Mouse (Mus musculus) liver, postnatal 0 days (tissue): Measurements from ENCODE around the gene Nudt1. TPM values are rescaled to one million over a fixed set of nuclear protein-coding genes. Genes with fewer than 3 reads are reported as not detected.

ENCODE experiments used
- ATAC-seq: fragments of 200-750 bp; cut with Nextera tagmentation; 2 replicates; pipeline ENCODE4 v1.8.0; 2017; ENCODE audit warnings: mild to moderate bottlenecking, moderate library complexity
- DNase-seq: peaks from one replicate; pipeline ENCODE4 v3.0.0-alpha.2; 2016
- H3K27ac ChIP-seq: fragments of 300-500 bp; sonication (generic); 2 replicates; pipeline ENCODE4 v1.5.1; 2014; ENCODE audit warnings: antibody characterized with exemption, moderate library complexity, mild to moderate bottlenecking, low read depth
- H3K27me3 ChIP-seq: fragments of 300-500 bp; sonication (generic); 2 replicates; pipeline ENCODE4 v1.6.1; 2014; ENCODE audit warnings: low read length, control low read depth, mixed read lengths; ENCODE audit not compliant: insufficient read depth
- H3K36me3 ChIP-seq: fragments of 300-500 bp; sonication (generic); replicated peaks from 2 replicates; pipeline ENCODE4 v1.6.1; 2014; ENCODE audit warnings: mild to moderate bottlenecking, control low read depth, low read length, moderate library complexity, mixed read lengths; ENCODE audit not compliant: insufficient read depth
- H3K4me1 ChIP-seq: fragments of 300-500 bp; sonication (generic); 2 replicates; pipeline ENCODE4 v1.6.1; 2014; ENCODE audit warnings: antibody characterized with exemption, mild to moderate bottlenecking, control low read depth; ENCODE audit not compliant: insufficient read depth
- H3K4me2 ChIP-seq: fragments of 300-500 bp; sonication (generic); 2 replicates; pipeline ENCODE4 v1.6.1; 2014; ENCODE audit warnings: low read depth, mild to moderate bottlenecking, low read length, moderate library complexity, mixed read lengths
- H3K4me3 ChIP-seq: fragments of 300-500 bp; sonication (generic); 2 replicates; pipeline ENCODE4 v1.5.1; 2014; ENCODE audit warnings: low read depth, low read length
- H3K9ac ChIP-seq: fragments of 300-500 bp; sonication (generic); replicated peaks from 2 replicates; pipeline ENCODE4 v1.6.1; 2014; ENCODE audit warnings: mild to moderate bottlenecking, moderate library complexity
- H3K9me3 ChIP-seq: fragments of 300-500 bp; sonication (generic); 2 replicates; pipeline ENCODE4 v1.6.1; 2016; ENCODE audit warnings: mild to moderate bottlenecking, control low read depth, low read length, mixed read lengths
- CTCF ChIP-seq: sonication (generic); IDR thresholded peaks from 2 replicates; pipeline ENCODE4 v1.5.1; 2016; ENCODE audit warnings: antibody characterized with exemption, low read depth
- EP300 ChIP-seq: IDR thresholded peaks from 2 replicates; pipeline ENCODE4 v1.6.1; 2016; ENCODE audit warnings: antibody characterized with exemption, low read depth, mild to moderate bottlenecking
- WGBS: fragments of 180-500 bp; shearing (Covaris S2); extraction: QIAGEN DNeasy Blood & Tissue Kit; methylation state at CpG from one replicate; pipeline ENCODE4 v1.1.7; 2014; ENCODE audit not compliant: insufficient replicate concordance; 5-methylcytosine and 5-hydroxymethylcytosine counted together
- polyA plus RNA-seq: library from polyadenylated mRNA; unstranded; fragments of >200 nt; fragmentation: Nextera tagmentation; extraction: Ambion mirVana; gene quantifications from 2 replicates; pipeline ENCODE4 v1.2.1, GENCODE M21; 2015

Gene Nudt1
- polyA plus RNA-seq, 1 experiment from 2014 or later, result 18.1 TPM

GRCm38 (mm10) chr5:140284761-140285160 lies 36.7 kb upstream of the Nudt1 start:
- H3K4me2 ChIP-seq, result no peak overlapping the region
- no peak overlapping the region for H3K27ac ChIP-seq
- peaks cover 10% of the 10 kb centered on the region for H3K4me1 ChIP-seq
- H3K9me3 ChIP-seq, result no peaks in the 10 kb centered on the region
- H3K27me3 ChIP-seq, result no peaks in the 10 kb centered on the region
- H3K9ac ChIP-seq, result no peak overlapping the region
- DNase-seq (no peak), ATAC-seq (no peak)
- no peak overlapping the region for H3K4me3 ChIP-seq
- 83% methylated on average over 2 of the region's 2 CpGs for WGBS
- H3K36me3 ChIP-seq, result 0 out of 2 replicates have a peak, but pooled peaks cover 10% of the 10 kb centered on the region
- TF ChIP-seq EP300 (no peak), CTCF (no peak)

- ATAC-seq, result no peak
- peaks cover 2% of the 10 kb centered on the region; the same call in 1 of the 2 replicates for H3K4me1 ChIP-seq
Measured at GRCm38 (mm10) chr5:140288287-140288686, 33.2 kb upstream of the Nudt1 start.

GRCm38 (mm10) chr5:140289161-140289560 lies 32.3 kb upstream of the Nudt1 start:
- H3K36me3 ChIP-seq, result peaks cover 18% of the 10 kb centered on the region
- H3K4me2 ChIP-seq, result no peak overlapping the region
- H3K27me3 ChIP-seq, result no peaks in the 10 kb centered on the region
- no peak overlapping the region for H3K27ac ChIP-seq
- no peak for ATAC-seq
- no peak for TF ChIP-seq EP300
- no peak for TF ChIP-seq CTCF
- H3K4me3 ChIP-seq, result no peak overlapping the region
- H3K9me3 ChIP-seq, result no peaks in the 10 kb centered on the region
- DNase-seq, result no peak
- no peaks in the 10 kb centered on the region for H3K4me1 ChIP-seq
- H3K9ac ChIP-seq, result no peak overlapping the region
- 92% methylated on average over 2 of the region's 2 CpGs for WGBS

More at GRCm38 (mm10) chr5:140288287-140288686, 33.2 kb upstream of the Nudt1 start:
- H3K4me2 ChIP-seq, result no peak overlapping the region
- H3K27me3 ChIP-seq, result no peaks in the 10 kb centered on the region
- DNase-seq, result no peak
- H3K4me3 ChIP-seq, result no peak overlapping the region
- WGBS, result 95% methylated on average over 3 of the region's 3 CpGs
- H3K27ac ChIP-seq, result no peak overlapping the region
- no peaks in the 10 kb centered on the region for H3K9me3 ChIP-seq
- peaks cover 16% of the 10 kb centered on the region for H3K36me3 ChIP-seq
- no peak for TF ChIP-seq EP300
- no peak overlapping the region for H3K9ac ChIP-seq

GRCm38 (mm10) chr5:140292152-140292551 lies 29.3 kb upstream of the Nudt1 start:
- WGBS, result 89% methylated on average over 1 of the region's 1 CpGs
- H3K4me3 ChIP-seq, result no peak overlapping the region
- no peak overlapping the region for H3K4me2 ChIP-seq
- no peak overlapping the region for H3K9ac ChIP-seq
- DNase-seq, result peak; percentile 56
- no peaks in the 10 kb centered on the region for H3K27me3 ChIP-seq
- TF ChIP-seq CTCF (peak; percentile 86), EP300 (no peak)
- no peaks in the 10 kb centered on the region for H3K4me1 ChIP-seq
- H3K27ac ChIP-seq, result no peak overlapping the region
- no peaks in the 10 kb centered on the region for H3K9me3 ChIP-seq
- ATAC-seq, result peak; percentile 38; the same call in 1 of the 2 replicates
- H3K36me3 ChIP-seq, result peaks cover 35% of the 10 kb centered on the region

- Histone ChIP-seq H3K9ac (no peak overlapping the region), H3K4me2 (no peak overlapping the region), H3K9me3 (no peaks in the 10 kb centered on the region), H3K36me3 (peaks cover 52% of the 10 kb centered on the region), H3K27me3 (no peaks in the 10 kb centered on the region), H3K4me3 (no peak overlapping the region), H3K27ac (no peak overlapping the region), H3K4me1 (no peaks in the 10 kb centered on the region)
- WGBS, result 91% methylated on average over 4 of the region's 4 CpGs
- DNase-seq, result no peak
- ATAC-seq, result no peak
- no peak for TF ChIP-seq CTCF
- no peak for TF ChIP-seq EP300
Measured at GRCm38 (mm10) chr5:140298291-140298690, 23.2 kb upstream of the Nudt1 start.

GRCm38 (mm10) chr5:140306016-140306415 lies 15.4 kb upstream of the Nudt1 start:
- no peak overlapping the region for H3K9ac ChIP-seq
- DNase-seq (no peak), ATAC-seq (no peak)
- H3K4me1 ChIP-seq, result no peaks in the 10 kb centered on the region
- no peak for TF ChIP-seq EP300
- no peak for TF ChIP-seq CTCF
- no peaks in the 10 kb centered on the region for H3K9me3 ChIP-seq
- peaks cover 61% of the 10 kb centered on the region for H3K36me3 ChIP-seq
- H3K27ac ChIP-seq, result no peak overlapping the region
- H3K27me3 ChIP-seq, result no peaks in the 10 kb centered on the region
- H3K4me3 ChIP-seq, result no peak overlapping the region
- H3K4me2 ChIP-seq, result no peak overlapping the region
- WGBS, result 87% methylated on average over 8 of the region's 8 CpGs

GRCm38 (mm10) chr5:140307602-140308001 lies 13.9 kb upstream of the Nudt1 start:
- TF ChIP-seq CTCF, result no peak
- no peak for TF ChIP-seq EP300
- no peak overlapping the region for H3K4me2 ChIP-seq

More at GRCm38 (mm10) chr5:140307602-140308001, 13.9 kb upstream of the Nudt1 start:
- no peak overlapping the region for H3K9ac ChIP-seq
- no peak overlapping the region for H3K4me3 ChIP-seq
- DNase-seq (no peak), ATAC-seq (no peak)
- no peaks in the 10 kb centered on the region for H3K27me3 ChIP-seq
- peaks cover 50% of the 10 kb centered on the region for H3K36me3 ChIP-seq
- H3K9me3 ChIP-seq, result no peaks in the 10 kb centered on the region
- H3K4me1 ChIP-seq, result no peaks in the 10 kb centered on the region
- WGBS, result 92% methylated on average over 14 of the region's 14 CpGs
- no peak overlapping the region for H3K27ac ChIP-seq
